Mouse (Mus musculus): Measurements from ENCODE around the gene Ireb2.

GRCm38 (mm10) chr9:54821442-54822100, 42.0 kb upstream of the Ireb2 start:
- TF ChIP-seq CTCF (conservative IDR thresholded peaks at IDR 0.05; ENCODE audit: insufficient read depth, insufficient read length, low read depth, low read length) (peak; percentile 79), POLR2A (IDR thresholded peaks at IDR 0.05; ENCODE audit: low read depth, low read length) (no peak)
